Mouse (Mus musculus) liver, embryonic 15.5 days (tissue): ENCODE results near the gene Tspo2. TPM values are rescaled to one million over a fixed set of nuclear protein-coding genes. Genes with fewer than 3 reads are reported as not detected.
A peak's percentile ranks its signal among the peaks of the same experiment; 100 is the strongest.

Experiments used
- ATAC-seq: fragments of 200-750 bp; cut with Nextera tagmentation; 2 replicates; pipeline ENCODE4 v1.8.0; 2017; ENCODE audit warnings: moderate number of reproducible peaks, mild to moderate bottlenecking, moderate library complexity; ENCODE audit not compliant: insufficient read depth
- H3K27ac ChIP-seq: fragments of 300-500 bp; sonication (generic); replicated peaks from 2 replicates; pipeline ENCODE4 v1.5.1; 2015; ENCODE audit warnings: mild to moderate bottlenecking, inconsistent platforms
- H3K27me3 ChIP-seq: fragments of 300-500 bp; sonication (generic); 2 replicates; pipeline ENCODE4 v1.6.1; 2015; ENCODE audit warnings: mild to moderate bottlenecking, inconsistent platforms
- H3K36me3 ChIP-seq: fragments of 300-500 bp; sonication (generic); replicated peaks from 2 replicates; pipeline ENCODE4 v1.6.1; 2015; ENCODE audit warnings: moderate library complexity, mild to moderate bottlenecking, inconsistent platforms
- H3K4me1 ChIP-seq: fragments of 300-500 bp; sonication (generic); replicated peaks from 2 replicates; pipeline ENCODE4 v1.6.1; 2015; ENCODE audit warnings: inconsistent platforms
- H3K4me2 ChIP-seq: fragments of 300-500 bp; sonication (generic); 2 replicates; pipeline ENCODE4 v1.6.1; 2015; ENCODE audit warnings: moderate library complexity, mild to moderate bottlenecking, inconsistent platforms
- H3K4me3 ChIP-seq: fragments of 300-500 bp; sonication (generic); replicated peaks from 2 replicates; pipeline ENCODE4 v1.5.1; 2015; ENCODE audit warnings: mild to moderate bottlenecking, inconsistent platforms
- H3K9ac ChIP-seq: fragments of 300-500 bp; sonication (generic); 2 replicates; pipeline ENCODE4 v1.6.1; 2015; ENCODE audit warnings: moderate library complexity, mild to moderate bottlenecking, inconsistent platforms
- H3K9me3 ChIP-seq: fragments of 300-500 bp; sonication (generic); replicated peaks from 2 replicates; pipeline ENCODE4 v1.6.1; 2016; ENCODE audit warnings: inconsistent platforms
- WGBS: fragments of 180-500 bp; shearing (Covaris S2); methylation state at CpG from one replicate; pipeline ENCODE4 v1.1.7; 2015; ENCODE audit warnings: mixed read lengths; ENCODE audit not compliant: insufficient replicate concordance; 5-methylcytosine and 5-hydroxymethylcytosine counted together
- polyA plus RNA-seq: library from polyadenylated mRNA; unstranded; fragments of >200 nt; fragmentation: Nextera tagmentation; extraction: Ambion mirVana; gene quantifications from 2 replicates; pipeline ENCODE4 v1.2.1, GENCODE M21; 2015

Tspo2 gene
- polyA plus RNA-seq, 1 experiment from 2014 or later = 182 TPM

GRCm38 (mm10) chr17:48450666-48451352, 513 bp downstream of the Tspo2 start:
- 19% methylated on average over 13 of the region's 13 CpGs for WGBS
- peaks cover 86% of the 10 kb centered on the region for H3K4me1 ChIP-seq
- no peaks in the 10 kb centered on the region for H3K9me3 ChIP-seq
- peak overlapping the region; percentile 66 for H3K9ac ChIP-seq
- H3K36me3 ChIP-seq = peaks cover 29% of the 10 kb centered on the region
- no peaks in the 10 kb centered on the region for H3K27me3 ChIP-seq
- peak overlapping the region; percentile 64 for H3K4me3 ChIP-seq
- peak overlapping the region; percentile 75 for H3K4me2 ChIP-seq
- ATAC-seq = peak; percentile 89
- H3K27ac ChIP-seq = peak overlapping the region; percentile 97

- Histone ChIP-seq H3K4me3 (peak overlapping the region; percentile 64), H3K27me3 (no peaks in the 10 kb centered on the region), H3K9ac (peak overlapping the region; percentile 66), H3K9me3 (no peaks in the 10 kb centered on the region), H3K27ac (peak overlapping the region; percentile 97), H3K4me1 (peaks cover 78% of the 10 kb centered on the region), H3K36me3 (peaks cover 29% of the 10 kb centered on the region), H3K4me2 (peak overlapping the region; percentile 75)
- peak; percentile 29 for ATAC-seq
- 49% methylated on average over 8 of the region's 8 CpGs for WGBS
Observed at GRCm38 (mm10) chr17:48447675-48448074, 3.6 kb downstream of the Tspo2 start.

DNA sequence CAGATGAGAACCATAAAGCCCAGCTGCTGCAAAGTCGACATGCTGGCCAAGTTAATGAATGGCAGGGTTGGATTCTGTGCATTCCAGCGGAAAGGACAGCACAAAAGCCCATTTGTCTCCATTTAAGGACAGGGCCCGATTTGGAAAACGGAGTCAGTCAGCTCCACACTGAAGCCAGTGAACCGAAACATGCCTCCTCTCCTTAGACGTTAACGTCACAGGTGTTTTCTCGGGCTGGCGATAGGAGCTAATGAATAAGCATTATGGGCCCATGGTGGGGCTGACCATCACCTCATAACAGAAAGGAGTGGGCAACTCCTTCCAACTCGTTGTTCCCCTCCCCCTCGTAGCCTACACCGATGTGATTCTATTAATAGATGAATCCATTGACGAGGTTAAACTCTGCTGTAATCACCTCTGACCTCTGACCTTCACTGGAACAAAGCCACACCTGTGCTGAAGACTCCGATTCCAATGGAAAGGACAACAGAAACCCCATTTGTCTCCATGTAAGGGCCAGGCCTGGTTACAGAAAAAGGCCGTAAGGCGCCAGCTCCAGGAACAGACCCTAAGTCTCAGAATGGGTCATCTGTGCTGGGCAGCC, 7.7 kb downstream of the Tspo2 start:
- H3K4me1 ChIP-seq = peaks cover 48% of the 10 kb centered on the region
- ATAC-seq = no peak
- no peak overlapping the region for H3K27ac ChIP-seq
- WGBS = 77% methylated on average over 16 of the region's 16 CpGs
- no peaks in the 10 kb centered on the region for H3K9me3 ChIP-seq
- H3K36me3 ChIP-seq = peaks cover 19% of the 10 kb centered on the region
- H3K4me2 ChIP-seq = no peak overlapping the region
- H3K27me3 ChIP-seq = no peaks in the 10 kb centered on the region
- H3K4me3 ChIP-seq = no peak overlapping the region
- H3K9ac ChIP-seq = no peak overlapping the region

DNA sequence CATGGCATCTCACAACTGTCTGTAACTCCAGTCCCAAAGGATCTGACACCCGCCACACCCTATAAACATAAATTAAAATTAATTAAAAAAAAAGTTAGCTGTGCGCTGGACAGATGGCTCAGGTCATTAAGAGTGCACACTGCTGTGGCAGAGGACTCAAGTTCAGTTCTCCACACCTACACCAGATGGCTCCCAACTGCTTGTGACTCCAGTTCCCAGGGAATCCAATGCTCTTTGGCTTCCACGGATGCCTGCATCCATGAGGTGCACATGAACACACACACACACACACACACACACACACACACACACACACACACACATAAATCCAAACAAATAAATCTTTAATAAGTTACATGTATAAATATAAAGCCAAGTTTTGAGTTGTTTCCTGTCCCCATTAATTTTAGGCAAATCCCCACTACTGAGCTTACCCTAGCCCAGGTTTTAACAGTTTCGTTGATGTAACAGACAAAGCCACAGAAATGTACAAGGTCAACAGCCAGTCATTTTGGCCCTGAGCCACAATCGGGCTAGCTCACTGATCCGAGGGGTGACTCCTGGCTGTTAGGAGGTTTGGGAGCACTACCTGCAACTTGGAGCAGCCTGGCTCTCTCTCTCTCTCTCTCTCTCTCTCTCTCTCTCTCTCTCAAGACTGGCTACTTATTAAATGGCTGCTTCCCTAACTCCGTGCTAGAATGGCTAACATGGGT, 8.4 kb downstream of the Tspo2 start:
- Histone ChIP-seq H3K9me3 (no peaks in the 10 kb centered on the region), H3K9ac (no peak overlapping the region), H3K4me2 (no peak overlapping the region), H3K27me3 (no peaks in the 10 kb centered on the region), H3K4me1 (peaks cover 42% of the 10 kb centered on the region), H3K4me3 (no peak overlapping the region), H3K27ac (no peak overlapping the region), H3K36me3 (peaks cover 11% of the 10 kb centered on the region)
- ATAC-seq = no peak
- 75% methylated on average over 7 of the region's 7 CpGs for WGBS

- Histone ChIP-seq H3K36me3 (no peaks in the 10 kb centered on the region), H3K4me1 (peaks cover 18% of the 10 kb centered on the region), H3K4me2 (no peak overlapping the region), H3K27me3 (no peaks in the 10 kb centered on the region), H3K9ac (no peak overlapping the region), H3K4me3 (no peak overlapping the region), H3K27ac (no peak overlapping the region), H3K9me3 (no peaks in the 10 kb centered on the region)
- WGBS = 63% methylated on average over 7 of the region's 7 CpGs
- ATAC-seq = no peak
Observed at GRCm38 (mm10) chr17:48437421-48437911, 13.9 kb downstream of the Tspo2 start.

- ATAC-seq = no peak
- WGBS = 88% methylated on average over 1 of the region's 1 CpGs
Observed at GRCm38 (mm10) chr17:48436487-48436886, 14.8 kb downstream of the Tspo2 start.

GRCm38 (mm10) chr17:48434479-48434878, 16.8 kb downstream of the Tspo2 start:
- Histone ChIP-seq H3K27ac (no peak overlapping the region), H3K9me3 (no peaks in the 10 kb centered on the region), H3K4me2 (no peak overlapping the region), H3K36me3 (no peaks in the 10 kb centered on the region), H3K4me3 (no peak overlapping the region), H3K9ac (no peak overlapping the region), H3K27me3 (no peaks in the 10 kb centered on the region), H3K4me1 (peaks cover 43% of the 10 kb centered on the region)
- no peak for ATAC-seq
- 62% methylated on average over 5 of the region's 5 CpGs for WGBS

More at GRCm38 (mm10) chr17:48436487-48436886, 14.8 kb downstream of the Tspo2 start:
- Histone ChIP-seq H3K27ac (no peak overlapping the region), H3K27me3 (no peaks in the 10 kb centered on the region), H3K4me2 (no peak overlapping the region), H3K36me3 (no peaks in the 10 kb centered on the region), H3K9ac (no peak overlapping the region), H3K4me3 (no peak overlapping the region), H3K4me1 (peaks cover 28% of the 10 kb centered on the region), H3K9me3 (no peaks in the 10 kb centered on the region)

- Histone ChIP-seq H3K9ac (no peak overlapping the region), H3K36me3 (no peaks in the 10 kb centered on the region), H3K27ac (no peak overlapping the region), H3K4me1 (peaks cover 43% of the 10 kb centered on the region), H3K4me2 (no peak overlapping the region), H3K4me3 (no peak overlapping the region), H3K27me3 (no peaks in the 10 kb centered on the region), H3K9me3 (no peaks in the 10 kb centered on the region)
- 50% methylated on average over 6 of the region's 6 CpGs for WGBS
- no peak for ATAC-seq
Observed at GRCm38 (mm10) chr17:48433689-48434330, 17.5 kb downstream of the Tspo2 start.

DNA sequence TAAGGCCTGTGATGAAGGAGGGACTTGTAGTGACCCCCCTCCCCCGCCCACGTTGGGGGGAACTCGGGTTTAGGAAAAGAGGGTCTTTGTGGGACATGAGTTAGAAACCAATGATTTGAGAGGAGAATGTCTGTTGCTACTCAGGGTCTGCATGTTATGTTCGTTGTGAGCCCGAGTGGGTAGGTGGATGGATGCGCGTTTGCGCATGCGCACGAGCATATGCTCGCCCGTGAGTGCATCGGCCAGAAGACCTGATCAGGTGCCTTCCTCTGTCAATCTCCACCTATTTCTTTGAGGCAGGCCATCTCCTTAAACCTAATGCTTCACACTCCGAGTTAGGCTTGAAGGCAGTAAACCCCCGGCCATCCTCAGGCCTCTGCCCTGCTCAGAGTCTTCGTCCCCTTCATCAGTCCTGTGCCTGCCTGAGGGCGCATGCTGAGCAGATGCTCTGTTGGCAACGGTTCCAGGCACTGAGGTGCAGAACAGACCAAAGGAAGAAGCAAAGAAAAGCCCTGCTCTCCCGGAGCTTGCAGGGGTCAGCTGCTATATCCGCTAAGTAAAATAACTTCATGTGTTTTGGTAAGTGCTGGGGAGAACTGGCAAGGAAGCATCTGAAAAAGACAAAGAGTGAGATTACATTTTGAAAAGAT, 18.2 kb downstream of the Tspo2 start:
- no peaks in the 10 kb centered on the region for H3K9me3 ChIP-seq
- no peaks in the 10 kb centered on the region for H3K27me3 ChIP-seq
- H3K4me2 ChIP-seq = no peak overlapping the region
- H3K27ac ChIP-seq = no peak overlapping the region
- whole genome bisulfite sequencing = 71% methylated on average over 20 of the region's 20 CpGs
- H3K4me1 ChIP-seq = peaks cover 44% of the 10 kb centered on the region
- H3K36me3 ChIP-seq = no peaks in the 10 kb centered on the region
- no peak for ATAC-seq
- H3K4me3 ChIP-seq = no peak overlapping the region
- no peak overlapping the region for H3K9ac ChIP-seq

DNA sequence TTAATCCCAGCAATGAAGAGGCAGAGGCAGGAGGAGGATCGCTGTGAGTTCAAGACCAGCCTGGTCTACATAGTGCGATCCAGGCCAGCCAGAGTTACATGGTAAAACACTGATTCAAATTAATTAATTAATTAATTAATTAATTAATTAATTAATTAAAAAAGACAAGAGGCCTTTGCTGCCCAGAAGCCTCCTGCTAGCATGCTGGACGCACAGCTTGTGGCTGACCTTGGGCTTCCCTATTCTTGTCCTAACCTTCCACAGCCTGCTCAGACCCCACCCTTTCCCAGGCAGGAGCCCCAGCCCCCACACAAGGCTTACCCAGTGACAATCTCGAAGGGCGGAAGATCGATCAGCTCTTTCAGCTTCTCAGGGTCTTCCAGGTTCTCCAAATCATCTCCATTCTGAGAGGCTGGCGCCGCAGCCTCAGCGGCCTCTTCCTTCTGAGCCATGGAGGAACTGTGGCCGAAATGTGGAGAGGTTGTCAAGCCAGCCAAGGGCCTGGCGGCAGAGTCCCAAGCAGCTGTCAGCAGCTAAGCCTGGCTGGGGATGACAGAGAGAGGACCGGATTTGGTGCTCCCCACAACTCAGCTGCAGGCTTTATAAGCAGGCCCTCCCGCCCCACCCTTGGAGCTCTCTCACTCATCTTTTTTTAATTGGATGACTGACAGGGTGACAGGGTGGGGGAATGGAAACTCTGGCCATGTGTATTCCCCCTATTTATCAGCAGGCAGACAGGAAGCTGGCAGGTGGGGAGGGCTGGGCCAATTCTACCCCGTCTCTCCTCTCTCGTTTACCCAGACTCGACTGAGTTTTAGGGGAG, 19.0 kb downstream of the Tspo2 start, which contains the start of gene Apobec2:
TSS of gene Apobec2 (minus strand) at position 773 of the 823 bp plus-strand sequence.
- Histone ChIP-seq H3K27me3 (no peaks in the 10 kb centered on the region), H3K4me3 (no peak within 1 kb of the TSS), H3K36me3 (no peaks in the 10 kb centered on the region), H3K9me3 (no peaks in the 10 kb centered on the region), H3K4me2 (no peak within 1 kb of the TSS), H3K27ac (no peak within 1 kb of the TSS), H3K4me1 (peaks cover 44% of the 10 kb centered on the region), H3K9ac (no peak within 1 kb of the TSS)
- no peak for ATAC-seq
- 40% methylated on average over 16 of the region's 16 CpGs for WGBS
